Mouse (Mus musculus) CH12.LX (cell line): ENCODE data around the gene Cers6. TPM values are rescaled to one million over a fixed set of nuclear protein-coding genes. Genes with fewer than 3 reads are reported as not detected.

Experiments used
- DNase-seq: peaks from one replicate; pipeline ENCODE4 v3.0.0-alpha.2; 2013; ENCODE audit errors: extremely low read depth
- H3K27ac ChIP-seq: 2 replicates; pipeline ENCODE4 v1.5.1; 2012; ENCODE audit warnings: low read depth, mild to moderate bottlenecking, control low read depth, moderate library complexity; ENCODE audit not compliant: insufficient read depth
- H3K27me3 ChIP-seq: replicated peaks from 2 replicates; pipeline ENCODE3; 2012; ENCODE audit warnings: inconsistent platforms
- H3K36me3 ChIP-seq, 2 experiments: replicated peaks in 1 of 2; 2 replicates each; pipeline versions ENCODE3 to v1.6.1; 2012; ENCODE audit warnings: inconsistent platforms in 1 of 2, low read length in 1 of 2, mild to moderate bottlenecking in 1 of 2, mixed read lengths in 1 of 2, moderate library complexity in 1 of 2; ENCODE audit not compliant: control insufficient read depth in 1 of 2, insufficient read depth in 1 of 2
- H3K4me1 ChIP-seq, 2 experiments: 2 replicates each; pipeline ENCODE4 v1.6.1; 2012; ENCODE audit warnings: inconsistent platforms in 1 of 2, moderate library complexity in 1 of 2; ENCODE audit not compliant: insufficient read depth in 2 of 2, control insufficient read depth in 1 of 2
- H3K4me2 ChIP-seq: 2 replicates; pipeline ENCODE4 v1.6.1; 2012; ENCODE audit warnings: low read depth, mild to moderate bottlenecking, control low read depth; ENCODE audit not compliant: poor library complexity, insufficient read depth, severe bottlenecking
- H3K4me3 ChIP-seq, 3 experiments: fragments of 150-350 bp in 1 of 3; sonication (generic) in 1 of 3; replicated peaks in 1 of 3; 2 replicates each; pipeline versions ENCODE3 to v1.5.1; 2011 to 2012; ENCODE audit warnings: low read depth in 2 of 3, low read length in 2 of 3, mild to moderate bottlenecking in 2 of 3, moderate library complexity in 2 of 3, control low read depth in 1 of 3, improper control_type of control experiment in 1 of 3, inconsistent platforms in 1 of 3, mixed read lengths in 1 of 3; ENCODE audit not compliant: poor library complexity in 1 of 3
- H3K79me2 ChIP-seq: replicated peaks from 2 replicates; pipeline ENCODE4 v1.6.1; 2012; ENCODE audit warnings: mild to moderate bottlenecking, moderate library complexity; ENCODE audit not compliant: control insufficient read depth, poor library complexity, insufficient read depth, severe bottlenecking; ENCODE audit errors: extremely low read depth
- H3K9ac ChIP-seq: 2 replicates; pipeline ENCODE4 v1.6.1; 2012; ENCODE audit warnings: low read depth, mild to moderate bottlenecking, control low read depth, moderate library complexity; ENCODE audit not compliant: insufficient read depth
- H3K9me3 ChIP-seq: replicated peaks from 2 replicates; pipeline ENCODE3; 2012; ENCODE audit warnings: low read length, inconsistent platforms, mixed read lengths
- BHLHE40 ChIP-seq: IDR thresholded peaks from 2 replicates; pipeline ENCODE4 v1.6.1; 2011; ENCODE audit warnings: mild to moderate bottlenecking, low read depth, low read length, improper control_type of control experiment
- CHD2 ChIP-seq: IDR thresholded peaks from 2 replicates; pipeline ENCODE4 v1.6.1; 2011; ENCODE audit warnings: low read length, improper control_type of control experiment
- CTCF ChIP-seq, 2 experiments: IDR thresholded peaks in 1 of 2; conservative IDR thresholded peaks in 1 of 2; 2 replicates each; pipeline ENCODE4 v1.5.1; 2011 to 2012; ENCODE audit warnings: low read depth in 2 of 2, low read length in 2 of 2, improper control_type of control experiment in 1 of 2, inconsistent platforms in 1 of 2, mild to moderate bottlenecking in 1 of 2, moderate library complexity in 1 of 2
- EP300 ChIP-seq: IDR thresholded peaks from 2 replicates; pipeline ENCODE4 v1.6.1; 2011; ENCODE audit warnings: low read length, improper control_type of control experiment
- JUN ChIP-seq: IDR thresholded peaks from 2 replicates; pipeline ENCODE4 v1.6.1; 2011; ENCODE audit warnings: low read depth, mild to moderate bottlenecking, low read length, improper control_type of control experiment, moderate library complexity; ENCODE audit not compliant: insufficient read depth
- JUND ChIP-seq: conservative IDR thresholded peaks from 2 replicates; pipeline ENCODE4 v1.6.1; 2011; ENCODE audit warnings: low read depth, low read length, improper control_type of control experiment
- KAT2A ChIP-seq: IDR thresholded peaks from 2 replicates; pipeline ENCODE4 v1.6.1; 2012; ENCODE audit warnings: low read length, improper control_type of control experiment, inconsistent platforms; ENCODE audit not compliant: insufficient replicate concordance
- MAFK ChIP-seq: IDR thresholded peaks from 2 replicates; pipeline ENCODE4 v1.6.1; 2011; ENCODE audit warnings: low read length, improper control_type of control experiment; ENCODE audit not compliant: insufficient replicate concordance
- MAZ ChIP-seq: IDR thresholded peaks from 2 replicates; pipeline ENCODE4 v1.6.1; 2012; ENCODE audit warnings: low read depth, mild to moderate bottlenecking, inconsistent platforms, low read length, improper control_type of control experiment, moderate library complexity
- MEF2A ChIP-seq: IDR thresholded peaks from 2 replicates; pipeline ENCODE4 v1.6.1; 2014; ENCODE audit warnings: low read depth, mild to moderate bottlenecking, inconsistent platforms, low read length, improper control_type of control experiment, borderline replicate concordance
- MYC ChIP-seq: IDR thresholded peaks from 2 replicates; pipeline ENCODE4 v1.6.1; 2011; ENCODE audit warnings: low read depth, mild to moderate bottlenecking, improper control_type of control experiment, low read length
- NELFE ChIP-seq: IDR thresholded peaks from 2 replicates; pipeline ENCODE4 v1.6.1; 2011; ENCODE audit warnings: low read depth, low read length, improper control_type of control experiment
- NRF1 ChIP-seq: IDR thresholded peaks from 2 replicates; pipeline ENCODE4 v1.6.1; 2014; ENCODE audit warnings: low read depth, mild to moderate bottlenecking, inconsistent platforms, low read length, improper control_type of control experiment, moderate library complexity
- PAX5 ChIP-seq: IDR thresholded peaks from 2 replicates; pipeline ENCODE4 v1.6.1; 2012; ENCODE audit warnings: low read length, inconsistent platforms, mixed read lengths
- ZKSCAN1 ChIP-seq: IDR thresholded peaks from 2 replicates; pipeline ENCODE4 v1.6.1; 2012; ENCODE audit warnings: low read depth, inconsistent platforms, low read length, improper control_type of control experiment, borderline replicate concordance
- ZMIZ1 ChIP-seq: IDR thresholded peaks from 2 replicates; pipeline ENCODE4 v1.6.1; 2012; ENCODE audit warnings: low read depth, mild to moderate bottlenecking, inconsistent platforms, low read length, improper control_type of control experiment
- ZNF384 ChIP-seq: IDR thresholded peaks from 2 replicates; pipeline ENCODE4 v1.6.1; 2012; ENCODE audit warnings: low read depth, low read length, improper control_type of control experiment, inconsistent platforms
- dilution Hi-C: fragments of 300-500 bp; cut with MboI; formaldehyde crosslinking; loops from 2 replicates; pipeline ENCODE4 v1.14.3; 2020; ENCODE audit warnings: low sequenced_read_pairs; ENCODE audit not compliant: extremely low pct_unique_long_range_greater_than_20kb, extremely low pct_ligation_motif_present
- in situ Hi-C: fragments of 300-500 bp; cut with MboI; formaldehyde crosslinking; loops from 3 replicates; pipeline ENCODE4 v1.14.3; 2019; ENCODE audit warnings: low sequenced_read_pairs, low pct_ligation_motif_present, low pct_unique_long_range_greater_than_20kb, mixed read lengths
- polyA plus RNA-seq: library from polyadenylated mRNA; unstranded; fragments of >175 nt; gene quantifications from 2 replicates; pipeline ENCODE4 v1.2.1, GENCODE M21; 2012; ENCODE audit warnings: low read depth; ENCODE audit not compliant: insufficient read length
- total RNA-seq, 2 experiments: library from RNA; depleted of rRNA; stranded (reverse); fragments of 300-350 nt in 1 of 2; fragments of >200 nt in 1 of 2; gene quantifications; 2 replicates each; pipeline ENCODE4 v1.2.3; 2012 to 2014

The Cers6 gene
- total and polyA plus RNA-seq, 3 experiments = not detected

DNA sequence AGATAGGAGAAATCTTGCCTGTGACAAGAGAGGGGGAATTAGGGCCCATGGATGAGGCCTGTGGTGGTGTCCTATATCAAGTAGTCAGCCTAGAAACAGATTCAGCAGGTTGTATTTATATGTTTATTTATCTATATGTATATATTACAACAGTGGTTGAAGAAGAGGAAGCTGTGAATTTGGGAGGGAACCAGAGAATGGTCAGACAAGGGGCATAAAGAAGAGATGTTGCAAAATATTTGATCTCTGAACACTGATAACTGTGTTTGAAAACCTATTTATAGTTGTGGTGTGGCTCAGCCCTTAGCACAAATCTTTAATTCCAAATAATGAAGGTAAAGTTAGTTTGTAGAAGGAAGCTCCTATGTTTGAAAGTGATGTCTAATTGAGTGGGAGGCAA is 134.5 kb downstream of the Cers6 start:
- H3K36me3 ChIP-seq = no peaks in the 10 kb centered on the region
- DNase-seq = no peak
- no peak overlapping the region for H3K4me3 ChIP-seq
- TF ChIP-seq BHLHE40 (no peak), ZKSCAN1 (no peak), EP300 (no peak), MAZ (no peak), MYC (no peak), PAX5 (no peak), ZNF384 (no peak), KAT2A (no peak), ZMIZ1 (no peak), NRF1 (no peak), MEF2A (no peak), JUN (no peak)
- no peak overlapping the region for H3K27ac ChIP-seq
- H3K9ac ChIP-seq = no peak overlapping the region
- H3K4me1 ChIP-seq = no peaks in the 10 kb centered on the region
- H3K9me3 ChIP-seq = peaks cover 32% of the 10 kb centered on the region
- in situ Hi-C loops = no loop called here
- no peaks in the 10 kb centered on the region for H3K27me3 ChIP-seq
- no peak overlapping the region for H3K4me2 ChIP-seq
- no peaks in the 10 kb centered on the region for H3K79me2 ChIP-seq
- dilution Hi-C loops = no loop called here

- no peak overlapping the region for H3K4me3 ChIP-seq
- H3K27me3 ChIP-seq = no peaks in the 10 kb centered on the region
- no peak overlapping the region for H3K9ac ChIP-seq
- no peaks in the 10 kb centered on the region for H3K79me2 ChIP-seq
- TF ChIP-seq JUN = no peak
- TF ChIP-seq NELFE = no peak
- no peak for TF ChIP-seq MEF2A
- TF ChIP-seq CHD2 = no peak
- no peak for TF ChIP-seq MAFK
- no peak for TF ChIP-seq JUND
- no peak for TF ChIP-seq CTCF (conservative IDR thresholded peaks at IDR 0.05 in 1 of 2, IDR thresholded peaks at IDR 0.05 in 1 of 2; ENCODE audit: low read depth in 2 of 2, low read length in 2 of 2)
- peaks cover 32% of the 10 kb centered on the region for H3K9me3 ChIP-seq
- in situ Hi-C loops (no loop called here), dilution Hi-C loops (no loop called here)
- H3K4me1 ChIP-seq = no peaks in the 10 kb centered on the region
- no peak overlapping the region for H3K4me2 ChIP-seq
- no peaks in the 10 kb centered on the region for H3K36me3 ChIP-seq
- no peak for DNase-seq
- H3K27ac ChIP-seq = no peak overlapping the region
These were observed 135.0 kb downstream of the Cers6 start for GRCm38 (mm10) chr2:68996268-68996667.
